12 mouse cellular contexts compared by ENCODE assay signal in genomic region chr5:104958141-104958793, GRCm38 (mm10). TPM values are rescaled to one million over a fixed set of nuclear protein-coding genes. Genes with fewer than 3 reads are reported as not detected.
DNase-seq lines count a peak whose midpoint lies in the region; ATAC-seq and TF ChIP-seq lines count a peak whose summit lies in the region.
"Had no signal": no experiment of that assay in that cellular context is flagged by ENCODE, and none has a peak within 500 bp of the region (broad histone marks: within the 10 kb centered on the region; RNA-seq: fewer than 3 reads in every experiment).

No protein-coding gene starts in this region.

- no peaks in the 10 kb centered on the region for H3K9me3 ChIP-seq in heart, embryonic 11.5 days (replicated peaks; ENCODE audit: control insufficient read depth, low read length)
- H3K9me3 ChIP-seq in hindbrain, embryonic 14.5 days (ENCODE audit: control insufficient read depth, low read length), result no peaks in the 10 kb centered on the region
- no peaks in the 10 kb centered on the region for H3K9me3 ChIP-seq in forebrain, embryonic 15.5 days
- H3K9me3 ChIP-seq: forebrain, embryonic 12.5 days; hindbrain, embryonic 12.5 days; neural tube, embryonic 13.5 days had no signal

- H3K4me1 ChIP-seq in heart, embryonic 11.5 days (ENCODE audit: control insufficient read depth, insufficient read depth, low read length), result no peaks in the 10 kb centered on the region
- H3K4me1 ChIP-seq in thymus, adult 2 months (replicated peaks; ENCODE audit: control insufficient read depth, insufficient read depth, low read length), result peaks cover 7% of the 10 kb centered on the region
- no peaks in the 10 kb centered on the region for H3K4me1 ChIP-seq in hindbrain, embryonic 14.5 days (replicated peaks; ENCODE audit: control insufficient read depth, insufficient read depth, low read length)
- H3K4me1 ChIP-seq in forebrain, embryonic 15.5 days, result no peaks in the 10 kb centered on the region
- H3K4me1 ChIP-seq: forebrain, embryonic 12.5 days; hindbrain, embryonic 12.5 days; neural tube, embryonic 13.5 days had no signal

- WGBS in heart, embryonic 11.5 days (ENCODE audit: insufficient replicate concordance), result 67% methylated on average over 2 of the region's 2 CpGs
- WGBS in thymus, adult 2 months, result 21% methylated on average over 2 of the region's 2 CpGs
- 0% methylated on average over 2 of the region's 2 CpGs for WGBS in macrophage (ENCODE audit: missing documents)
- WGBS in hindbrain, embryonic 14.5 days, result 92% methylated on average over 2 of the region's 2 CpGs
- 85% methylated on average over 2 of the region's 2 CpGs for WGBS in forebrain, embryonic 15.5 days

- no peaks in the 10 kb centered on the region for H3K79me2 ChIP-seq in macrophage (ENCODE audit: inconsistent target)

- ATAC-seq in heart, embryonic 11.5 days (replicated peaks; ENCODE audit: insufficient number of reproducible peaks, low FRiP score, low TSS enrichment), result no peak
- no peak for ATAC-seq in hindbrain, embryonic 14.5 days (ENCODE audit: low FRiP score)
- no peak for ATAC-seq in forebrain, embryonic 15.5 days (replicated peaks)

- H3K36me3 ChIP-seq in heart, embryonic 11.5 days (ENCODE audit: control insufficient read depth, insufficient read depth, low read length), result no peaks in the 10 kb centered on the region
- H3K36me3 ChIP-seq in thymus, adult 2 months (ENCODE audit: control insufficient read depth, insufficient read depth, low read length), result peaks cover 48% of the 10 kb centered on the region
- no peaks in the 10 kb centered on the region for H3K36me3 ChIP-seq in macrophage (ENCODE audit: inconsistent target)
- H3K36me3 ChIP-seq in hindbrain, embryonic 14.5 days (replicated peaks; ENCODE audit: control insufficient read depth, insufficient read depth), result no peaks in the 10 kb centered on the region
- H3K36me3 ChIP-seq in forebrain, embryonic 15.5 days, result no peaks in the 10 kb centered on the region
- H3K36me3 ChIP-seq: forebrain, embryonic 12.5 days; hindbrain, embryonic 12.5 days; neural tube, embryonic 13.5 days had no signal

- H3K27me3 ChIP-seq in heart, embryonic 11.5 days (ENCODE audit: control insufficient read depth, insufficient read depth, low read length), result no peaks in the 10 kb centered on the region
- no peaks in the 10 kb centered on the region for H3K27me3 ChIP-seq in thymus, adult 2 months (ENCODE audit: control insufficient read depth, insufficient read depth, low read length)
- no peaks in the 10 kb centered on the region for H3K27me3 ChIP-seq in hindbrain, embryonic 14.5 days (ENCODE audit: control insufficient read depth, insufficient read depth, low read length)
- H3K27me3 ChIP-seq in forebrain, embryonic 15.5 days, result no peaks in the 10 kb centered on the region
- H3K27me3 ChIP-seq: forebrain, embryonic 12.5 days; hindbrain, embryonic 12.5 days; neural tube, embryonic 13.5 days had no signal

- no peak overlapping the region for H3K4me3 ChIP-seq in heart, embryonic 11.5 days (ENCODE audit: low read depth, low read length)
- no peak overlapping the region for H3K4me3 ChIP-seq in thymus, adult 2 months (ENCODE audit: control insufficient read depth, insufficient read depth, low read length)
- H3K4me3 ChIP-seq in macrophage (ENCODE audit: inconsistent target), result no peak overlapping the region
- no peak overlapping the region for H3K4me3 ChIP-seq in hindbrain, embryonic 14.5 days (replicated peaks; ENCODE audit: low read length)
- no peak overlapping the region for H3K4me3 ChIP-seq in forebrain, embryonic 15.5 days
- H3K4me3 ChIP-seq: forebrain, embryonic 12.5 days; hindbrain, embryonic 12.5 days; neural tube, embryonic 13.5 days had no signal

- no peak for TF ChIP-seq CTCF in thymus, adult 2 months (IDR thresholded peaks at IDR 0.05; ENCODE audit: borderline replicate concordance, control insufficient read depth, extremely low read depth, insufficient read depth, low read length, poor library complexity)

- no peak overlapping the region for H3K4me2 ChIP-seq in heart, embryonic 11.5 days
- H3K4me2 ChIP-seq in hindbrain, embryonic 14.5 days (replicated peaks), result no peak overlapping the region
- H3K4me2 ChIP-seq in forebrain, embryonic 15.5 days (replicated peaks), result no peak overlapping the region
- H3K4me2 ChIP-seq: forebrain, embryonic 12.5 days; hindbrain, embryonic 12.5 days; neural tube, embryonic 13.5 days had no signal

- H3K27ac ChIP-seq in heart, embryonic 11.5 days (ENCODE audit: low read depth, low read length), result no peak overlapping the region
- peak overlapping the region; percentile 67 for H3K27ac ChIP-seq in thymus, adult 2 months (ENCODE audit: control insufficient read depth, insufficient read depth, low read length)
- H3K27ac ChIP-seq in macrophage, result peak overlapping the region; percentile 66
- H3K27ac ChIP-seq in hindbrain, embryonic 14.5 days, result no peak overlapping the region
- H3K27ac ChIP-seq in forebrain, embryonic 15.5 days (replicated peaks), result no peak overlapping the region
- H3K27ac ChIP-seq: forebrain, embryonic 12.5 days; hindbrain, embryonic 12.5 days; neural tube, embryonic 13.5 days had no signal

- H3K9ac ChIP-seq in heart, embryonic 11.5 days (ENCODE audit: low read depth, low read length), result no peak overlapping the region
- no peak overlapping the region for H3K9ac ChIP-seq in hindbrain, embryonic 14.5 days
- H3K9ac ChIP-seq in forebrain, embryonic 15.5 days (replicated peaks), result no peak overlapping the region
- H3K9ac ChIP-seq: forebrain, embryonic 12.5 days; hindbrain, embryonic 12.5 days; neural tube, embryonic 13.5 days had no signal

- peak; percentile 18 to 49 for DNase-seq in heart, adult 9 months (ENCODE audit: low spot score in 2 of 2)
- no peak for DNase-seq in thymus, adult 2 months
- no peak for DNase-seq in thymus, postnatal 4 days
- no peak for DNase-seq in hindbrain, embryonic 14.5 days (ENCODE audit: low spot score)
- no peak for DNase-seq in urinary bladder, postnatal 36 days (ENCODE audit: low spot score in 2 of 2)

- TF ChIP-seq POLR2A in thymus, adult 2 months (IDR thresholded peaks at IDR 0.05; ENCODE audit: control insufficient read depth, extremely low read depth, insufficient read depth, low read length, poor library complexity), result no peak

RNA-seq across cellular contexts. Expression of gene Abcg3, which starts 24.3 kb away (rescaled TPM):
- polyA plus RNA-seq in heart, embryonic 11.5 days (2014; fragmentation: Nextera tagmentation; extraction: Ambion mirVana), result 0.32 and 0.59 TPM in 2 replicates
- 13.4 and 17.2 TPM in 2 replicates for polyA plus RNA-seq in thymus, adult 2 months (2012; rRNA removed)
- total RNA-seq in macrophage (2018; cell fraction: chromatin; rRNA removed), result 10 to 100 TPM in 20 of 26 experiments, 1 to 10 TPM in 6; 2.8 to 49.5 (median 28.5) TPM
- 10 to 100 TPM; 11.7 to 35.2 (median 20.3) TPM for total RNA-seq in macrophage (2018; cell fraction: cytosol; rRNA removed)
- 10 to 100 TPM in 23 of 26 experiments, 1 to 10 TPM in 3; 3.7 to 68.5 (median 23.6) TPM for total RNA-seq in macrophage (2018; cell fraction: nucleus; rRNA removed)
- polyA plus RNA-seq in macrophage (2018), result 22.4 to 45.7 TPM (median 23.8 TPM) in 3 replicates
- 0.33 and 0.47 TPM in 2 replicates for polyA plus RNA-seq in hindbrain, embryonic 14.5 days (2014; fragmentation: Nextera tagmentation; extraction: Ambion mirVana)
- 0.22 and 0.23 TPM in 2 replicates for polyA plus RNA-seq in forebrain, embryonic 15.5 days (2015; fragmentation: Nextera tagmentation; extraction: Ambion mirVana)
- total RNA-seq: left cerebral cortex, postnatal 36 days had no signal

Comparison
In these comparisons a context has a peak if more than half of its experiments do, and no peak if none do; other contexts are left out.
1. DNase-seq: peak in heart, adult 9 months (2 of 2); none in thymus, adult 2 months (single experiment), thymus, postnatal 4 days (single experiment), hindbrain, embryonic 14.5 days (single experiment) and urinary bladder, postnatal 36 days (0 of 2).
2. H3K27ac ChIP-seq: peak in thymus, adult 2 months (single experiment) and macrophage (single experiment); none in heart, embryonic 11.5 days (single experiment), hindbrain, embryonic 14.5 days (single experiment) and forebrain, embryonic 15.5 days (single experiment).